In genomic region chr13:30833476-30834149, GRCm38 (mm10) we compare ENCODE assay signal across 16 mouse cellular contexts.
DNase-seq lines count a peak whose midpoint lies in the region; ATAC-seq and TF ChIP-seq lines count a peak whose summit lies in the region.
"Had no signal": no experiment of that assay in that cellular context is flagged by ENCODE, and none has a peak within 500 bp of the region (broad histone marks: within the 10 kb centered on the region; RNA-seq: fewer than 3 reads in every experiment).

No protein-coding gene starts in this region.

- H3K27ac ChIP-seq in kidney, postnatal 0 days: no peak overlapping the region
- H3K27ac ChIP-seq in CH12.LX (ENCODE audit: insufficient read depth, low read depth): no peak overlapping the region
- H3K27ac ChIP-seq in forebrain, embryonic 16.5 days (ENCODE audit: low read length): no peak overlapping the region
- H3K27ac ChIP-seq: forebrain, embryonic 10.5 days; left cerebral cortex, adult 2 months; midbrain, embryonic 15.5 days had no signal

- no peak for ATAC-seq in kidney, postnatal 0 days (replicated peaks; ENCODE audit: low FRiP score, low read depth)
- peak; percentile 51 for ATAC-seq in inflammation-experienced regulatory T-cells, adult 6 months
- ATAC-seq in forebrain, embryonic 16.5 days: no peak
- ATAC-seq: hindbrain, embryonic 16.5 days; midbrain, embryonic 15.5 days had no signal

- TF ChIP-seq EP300 in CH12.LX (IDR thresholded peaks at IDR 0.05; ENCODE audit: low read length): peak; percentile 78

- no peak for TF ChIP-seq CTCF in kidney, postnatal 0 days (IDR thresholded peaks at IDR 0.05; ENCODE audit: low read depth)
- no peak for TF ChIP-seq CTCF in CH12.LX (conservative IDR thresholded peaks at IDR 0.05 in 1 of 2, IDR thresholded peaks at IDR 0.05 in 1 of 2; ENCODE audit: low read depth in 2 of 2, low read length in 2 of 2)

- H3K9me3 ChIP-seq in kidney, postnatal 0 days (replicated peaks; ENCODE audit: low read length): no peaks in the 10 kb centered on the region
- H3K9me3 ChIP-seq in CH12.LX (replicated peaks; ENCODE audit: low read length): no peaks in the 10 kb centered on the region
- H3K9me3 ChIP-seq in forebrain, embryonic 16.5 days (ENCODE audit: control insufficient read depth, low read length): no peaks in the 10 kb centered on the region
- H3K9me3 ChIP-seq: forebrain, embryonic 10.5 days; midbrain, embryonic 15.5 days had no signal

- DNase-seq in kidney, postnatal 0 days (ENCODE audit: low spot score): peak; percentile 20
- no peak for DNase-seq in kidney, adult 11 months
- no peak for DNase-seq in CH12.LX (ENCODE audit: extremely low read depth)
- DNase-seq in thymus, postnatal 14 days: peak; percentile 50
- no peak for DNase-seq in heart, postnatal 10 days
- no peak for DNase-seq in embryo, embryonic 10 days (ENCODE audit: low spot score)
- DNase-seq: cerebellum, adult 11 months; heart, adult 18-20 months; kidney, adult 8-10 months; lung, adult 18-20 months had no signal

- no peak overlapping the region for H3K4me2 ChIP-seq in kidney, postnatal 0 days (ENCODE audit: low read length)
- peak overlapping the region; percentile 66; the same call in 1 of the 2 replicates for H3K4me2 ChIP-seq in CH12.LX (ENCODE audit: insufficient read depth, low read depth, poor library complexity, severe bottlenecking)
- no peak overlapping the region for H3K4me2 ChIP-seq in forebrain, embryonic 16.5 days (ENCODE audit: low read length)
- H3K4me2 ChIP-seq: midbrain, embryonic 15.5 days had no signal

- in situ Hi-C loops in CH12.LX (cut with MboI; ENCODE audit: low pct_ligation_motif_present, low pct_unique_long_range_greater_than_20kb, low sequenced_read_pairs): no loop called here

- no peaks in the 10 kb centered on the region for H3K27me3 ChIP-seq in kidney, postnatal 0 days (ENCODE audit: insufficient read depth, low read length)
- no peaks in the 10 kb centered on the region for H3K27me3 ChIP-seq in CH12.LX (replicated peaks)
- H3K27me3 ChIP-seq in forebrain, embryonic 16.5 days (replicated peaks; ENCODE audit: control insufficient read depth, insufficient read depth, low read length): no peaks in the 10 kb centered on the region
- H3K27me3 ChIP-seq: midbrain, embryonic 15.5 days had no signal

- H3K36me3 ChIP-seq in kidney, postnatal 0 days (ENCODE audit: insufficient read depth, low read length): no peaks in the 10 kb centered on the region
- peaks cover 3 to 28% of the 10 kb centered on the region in 2 experiments for H3K36me3 ChIP-seq in CH12.LX (replicated peaks in 1 of 2; ENCODE audit: control insufficient read depth in 1 of 2, insufficient read depth in 1 of 2, low read length in 1 of 2)
- H3K36me3 ChIP-seq in forebrain, embryonic 16.5 days (ENCODE audit: control insufficient read depth, insufficient read depth): no peaks in the 10 kb centered on the region
- H3K36me3 ChIP-seq: forebrain, embryonic 10.5 days; midbrain, embryonic 15.5 days had no signal

- TF ChIP-seq RAD21 in CH12.LX (IDR thresholded peaks at IDR 0.05; ENCODE audit: low read depth, low read length): no peak; the same call in 1 of the 2 replicates

- intact Hi-C loops in heart, postnatal 10 days (cut with DNase I): no loop called here

- H3K4me1 ChIP-seq in kidney, postnatal 0 days (replicated peaks; ENCODE audit: insufficient read depth, low read length): peaks cover 10% of the 10 kb centered on the region; the same call in 1 of the 2 replicates
- H3K4me1 ChIP-seq in CH12.LX (ENCODE audit: control insufficient read depth in 1 of 2, insufficient read depth in 2 of 2): peaks cover 13 to 30% of the 10 kb centered on the region in 2 experiments
- H3K4me1 ChIP-seq in forebrain, embryonic 16.5 days (replicated peaks; ENCODE audit: control insufficient read depth, insufficient read depth, low read length): no peaks in the 10 kb centered on the region
- H3K4me1 ChIP-seq: midbrain, embryonic 15.5 days had no signal

- 63% methylated on average over 6 of the region's 6 CpGs for WGBS in kidney, postnatal 0 days
- WGBS in forebrain, embryonic 16.5 days: 89% methylated on average over 6 of the region's 6 CpGs

- no peak overlapping the region for H3K4me3 ChIP-seq in kidney, postnatal 0 days (replicated peaks; ENCODE audit: low read depth, low read length)
- no peak overlapping the region for H3K4me3 ChIP-seq in CH12.LX (replicated peaks in 1 of 3; ENCODE audit: low read depth in 2 of 3, low read length in 2 of 3, poor library complexity in 1 of 3)
- no peak overlapping the region for H3K4me3 ChIP-seq in forebrain, embryonic 16.5 days (replicated peaks; ENCODE audit: low read length)
- H3K4me3 ChIP-seq: forebrain, embryonic 10.5 days; left cerebral cortex, adult 2 months; midbrain, embryonic 15.5 days had no signal

- dilution Hi-C loops in CH12.LX (cut with MboI; ENCODE audit: extremely low pct_ligation_motif_present, extremely low pct_unique_long_range_greater_than_20kb, low sequenced_read_pairs): no loop called here

- no peaks in the 10 kb centered on the region for H3K79me2 ChIP-seq in CH12.LX (replicated peaks; ENCODE audit: control insufficient read depth, extremely low read depth, insufficient read depth, poor library complexity, severe bottlenecking)

- no peak for TF ChIP-seq POLR2A in CH12.LX (IDR thresholded peaks at IDR 0.05; ENCODE audit: low read depth, low read length)

- no peak overlapping the region for H3K9ac ChIP-seq in kidney, postnatal 0 days (ENCODE audit: low read depth, low read length)
- H3K9ac ChIP-seq in CH12.LX (ENCODE audit: insufficient read depth, low read depth): peak overlapping the region; percentile 34; the same call in 1 of the 2 replicates
- no peak overlapping the region for H3K9ac ChIP-seq in forebrain, embryonic 16.5 days (replicated peaks; ENCODE audit: low read depth, low read length)
- H3K9ac ChIP-seq: midbrain, embryonic 15.5 days had no signal

TF ChIP-seq in CH12.LX, 34 proteins besides CTCF, POLR2A, EP300 and RAD21:
- TF ChIP-seq MAX (IDR thresholded peaks at IDR 0.05; ENCODE audit: low read length) (peak; percentile 44; the same call in 1 of the 2 replicates), MAFK (IDR thresholded peaks at IDR 0.05; ENCODE audit: insufficient replicate concordance, low read length) (0 out of 2 replicates have a peak, but pooled peaks have one; percentile 23), TCF12 (IDR thresholded peaks at IDR 0.05; ENCODE audit: low read depth, low read length) (peak; percentile 41; the same call in 1 of the 2 replicates), NRF1 (IDR thresholded peaks at IDR 0.05; ENCODE audit: low read depth, low read length) (no peak), SMC3 (IDR thresholded peaks at IDR 0.05; ENCODE audit: low read depth, low read length) (no peak), ELF1 (IDR thresholded peaks at IDR 0.05; ENCODE audit: low read depth, low read length) (0 out of 2 replicates have a peak, but pooled peaks have one; percentile 43), ZMIZ1 (IDR thresholded peaks at IDR 0.05; ENCODE audit: low read depth, low read length) (no peak), JUN (IDR thresholded peaks at IDR 0.05; ENCODE audit: insufficient read depth, low read depth, low read length) (no peak; the same call in 1 of the 2 replicates), USF1 (IDR thresholded peaks at IDR 0.05; ENCODE audit: low read depth, low read length) (no peak), UBTF (IDR thresholded peaks at IDR 0.05; ENCODE audit: low read depth, low read length) (no peak), MYC (IDR thresholded peaks at IDR 0.05; ENCODE audit: low read depth, low read length) (no peak), MEF2A (IDR thresholded peaks at IDR 0.05; ENCODE audit: borderline replicate concordance, low read depth, low read length) (peak; percentile 98), RCOR1 (conservative IDR thresholded peaks at IDR 0.05; ENCODE audit: low read depth, low read length) (0 out of 2 replicates have a peak, but pooled peaks have one; percentile 36), BHLHE40 (IDR thresholded peaks at IDR 0.05; ENCODE audit: low read depth, low read length) (peak; percentile 66), JUND (conservative IDR thresholded peaks at IDR 0.05; ENCODE audit: low read depth, low read length) (peak; percentile 64; the same call in 1 of the 2 replicates), MXI1 (IDR thresholded peaks at IDR 0.05; ENCODE audit: low read depth, low read length) (no peak), POLR2AphosphoS2 (IDR thresholded peaks at IDR 0.05; ENCODE audit: low read depth, low read length) (no peak), GABPA (IDR thresholded peaks at IDR 0.05; ENCODE audit: insufficient replicate concordance, low read depth, low read length) (no peak), TBP (conservative IDR thresholded peaks at IDR 0.05; ENCODE audit: low read depth, low read length) (no peak), HCFC1 (IDR thresholded peaks at IDR 0.05; ENCODE audit: low read depth, low read length) (peak; percentile 41), ETS1 (conservative IDR thresholded peaks at IDR 0.05; ENCODE audit: low read depth, low read length) (peak; percentile 78; the same call in 1 of the 2 replicates), CHD2 (IDR thresholded peaks at IDR 0.05; ENCODE audit: low read length) (no peak), MAZ (IDR thresholded peaks at IDR 0.05; ENCODE audit: low read depth, low read length) (no peak), E2F4 (IDR thresholded peaks at IDR 0.05; ENCODE audit: insufficient replicate concordance, low read depth, low read length) (no peak), IRF4 (IDR thresholded peaks at IDR 0.05; ENCODE audit: low read depth, low read length) (peak; percentile 68; the same call in 1 of the 2 replicates), USF2 (conservative IDR thresholded peaks at IDR 0.05; ENCODE audit: low read depth, low read length) (no peak), CHD1 (IDR thresholded peaks at IDR 0.05; ENCODE audit: low read depth, low read length) (peak; percentile 72; the same call in 1 of the 2 replicates), ZC3H11A (IDR thresholded peaks at IDR 0.05; ENCODE audit: low read depth, low read length) (no peak), SIN3A (IDR thresholded peaks at IDR 0.05; ENCODE audit: low read length) (peak; percentile 70; the same call in 1 of the 2 replicates), ZKSCAN1 (IDR thresholded peaks at IDR 0.05; ENCODE audit: borderline replicate concordance, low read depth, low read length) (no peak), PAX5 (IDR thresholded peaks at IDR 0.05; ENCODE audit: low read length) (no peak), KAT2A (IDR thresholded peaks at IDR 0.05; ENCODE audit: insufficient replicate concordance, low read length) (no peak), NELFE (IDR thresholded peaks at IDR 0.05; ENCODE audit: low read depth, low read length) (no peak), ZNF384 (IDR thresholded peaks at IDR 0.05; ENCODE audit: low read depth, low read length) (peak; percentile 99)

Comparison
In these comparisons a context has a peak if more than half of its experiments do, and no peak if none do; other contexts are left out.
1. DNase-seq: peak in kidney, postnatal 0 days (single experiment) and thymus, postnatal 14 days (single experiment); none in kidney, adult 11 months (single experiment), CH12.LX (single experiment), heart, postnatal 10 days (0 of 2) and embryo, embryonic 10 days (single experiment).